Mouse (Mus musculus) heart, postnatal 4 days (tissue): ENCODE measurements at regions not wholly inside any gene's neighbourhood (a gene's known extent, or its start where the extent isn't known, plus 50 kb on each side); places are given as distances from the start of the nearest gene placed in this dataset.

ENCODE experiments used
- DNase-seq: peaks from one replicate; pipeline ENCODE4 v3.0.0; 2021

DNA sequence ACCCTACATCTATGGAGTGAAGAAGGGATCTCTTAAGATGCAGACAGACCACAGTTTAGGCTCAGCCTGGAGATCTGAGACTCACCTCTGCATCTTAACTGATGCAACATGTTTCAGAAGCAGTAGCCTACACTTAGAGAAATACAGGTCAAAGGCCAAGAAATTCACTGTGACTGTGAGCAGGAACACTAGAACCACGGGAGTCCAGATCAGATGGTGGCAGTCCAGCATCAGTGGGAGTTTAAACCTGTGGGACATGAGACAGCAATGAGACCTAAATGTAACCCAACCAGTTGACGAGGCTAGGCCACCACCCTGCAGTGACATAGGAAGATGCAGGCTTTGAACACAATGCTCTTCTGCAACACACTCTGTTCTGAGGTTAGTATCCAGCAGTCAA lies 511.1 kb upstream of the Mgmt start:
- DNase-seq = peak; percentile 0

DNA sequence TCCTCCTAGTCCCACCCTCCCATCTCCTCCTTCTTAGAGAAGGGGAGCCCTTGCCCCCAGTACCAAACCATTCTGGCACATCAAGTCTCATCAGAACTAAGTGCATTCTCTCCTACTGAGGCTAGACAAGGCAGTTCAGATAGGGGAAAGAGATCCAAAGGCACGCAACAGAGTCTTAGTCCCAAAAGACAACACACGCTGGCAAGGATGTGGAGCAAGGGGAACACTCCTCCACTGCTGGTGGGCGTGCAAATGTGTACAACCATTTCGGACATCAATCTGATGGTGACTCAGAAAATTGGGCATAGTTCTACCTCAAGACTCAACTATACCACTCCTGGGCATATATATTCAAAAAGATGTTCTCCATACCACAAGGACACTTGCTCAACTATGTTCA lies 506.7 kb upstream of the Mgmt start:
- DNase-seq = no peak

DNA sequence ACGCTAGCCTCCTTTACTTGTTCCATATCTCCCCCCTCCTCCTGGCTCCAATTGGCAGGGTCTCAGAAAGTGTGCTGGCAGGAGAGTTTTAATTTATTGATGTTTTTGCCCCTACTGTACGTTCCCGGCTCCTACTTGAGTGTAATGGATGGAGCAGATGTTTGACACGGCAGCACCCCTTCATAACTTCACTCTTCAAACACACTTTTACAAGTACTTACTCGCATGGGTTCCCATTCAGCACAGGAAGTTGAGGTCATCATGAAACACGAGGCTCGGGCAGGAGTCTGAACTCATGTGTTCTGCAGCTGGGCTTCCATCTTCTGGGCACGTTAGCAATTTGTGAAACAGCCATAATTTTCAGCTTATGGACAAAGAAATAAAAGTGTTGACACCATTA lies 504.3 kb upstream of the Mgmt start:
- DNase-seq = peak; percentile 28

DNA sequence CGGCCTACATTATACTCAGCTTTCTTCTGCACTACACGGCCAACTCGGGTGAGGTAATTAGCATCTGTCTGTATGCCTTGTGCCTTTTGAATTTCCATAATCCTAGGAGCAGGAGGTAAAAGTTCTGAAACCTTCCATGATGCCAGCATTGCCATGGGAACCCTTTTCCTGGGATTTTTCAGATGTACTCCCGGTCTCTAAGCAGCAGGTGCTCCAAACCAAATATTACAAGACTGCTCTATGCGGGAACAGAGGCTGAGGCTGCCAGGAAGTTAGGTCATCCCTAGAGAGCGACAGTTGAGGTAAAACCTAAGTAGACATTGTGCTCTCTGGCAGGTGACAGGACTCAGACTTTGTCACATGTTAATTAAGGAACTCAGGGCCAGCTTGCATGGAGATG lies 501.0 kb upstream of the Mgmt start:
- no peak for DNase-seq

DNA sequence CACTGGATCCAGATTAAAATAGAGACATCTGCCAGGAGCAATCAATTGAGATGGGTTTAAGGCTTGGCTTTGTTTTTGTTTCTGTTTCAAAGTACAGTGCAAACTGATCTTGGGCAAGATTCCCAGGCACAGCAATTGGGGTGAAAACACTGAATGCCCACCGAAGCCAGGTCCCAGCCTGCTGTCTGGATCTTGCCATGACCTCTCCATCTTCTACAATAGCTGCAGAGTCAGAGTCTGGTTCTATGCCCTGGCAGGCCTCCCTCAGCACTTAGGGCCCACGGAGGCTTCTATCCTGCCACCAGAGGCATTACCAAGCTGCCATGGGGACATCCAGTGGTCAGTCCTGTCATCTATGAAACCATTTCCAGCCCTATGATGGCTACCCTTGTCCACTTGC lies 498.6 kb upstream of the Mgmt start:
- no peak for DNase-seq

DNA sequence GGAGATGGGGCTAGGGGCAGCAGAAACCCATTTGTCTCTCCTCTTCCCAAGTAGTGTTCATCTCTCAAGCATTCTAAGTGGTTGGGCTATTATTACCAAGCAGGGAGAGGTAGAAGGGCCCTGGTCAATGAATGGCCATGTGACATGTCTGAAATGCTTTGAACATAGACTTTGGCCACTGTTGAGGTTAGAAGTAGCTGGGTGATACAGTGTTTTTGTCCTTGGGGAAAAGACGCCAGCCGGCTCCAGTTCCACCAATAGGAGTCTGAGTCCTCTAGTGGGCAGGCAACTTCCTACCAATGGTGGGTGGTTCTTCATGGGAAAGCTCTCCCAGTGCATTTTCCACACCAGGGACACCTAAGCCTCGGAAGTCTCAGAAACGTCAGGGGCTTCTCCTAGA lies 497.3 kb upstream of the Mgmt start:
- DNase-seq = no peak

DNA sequence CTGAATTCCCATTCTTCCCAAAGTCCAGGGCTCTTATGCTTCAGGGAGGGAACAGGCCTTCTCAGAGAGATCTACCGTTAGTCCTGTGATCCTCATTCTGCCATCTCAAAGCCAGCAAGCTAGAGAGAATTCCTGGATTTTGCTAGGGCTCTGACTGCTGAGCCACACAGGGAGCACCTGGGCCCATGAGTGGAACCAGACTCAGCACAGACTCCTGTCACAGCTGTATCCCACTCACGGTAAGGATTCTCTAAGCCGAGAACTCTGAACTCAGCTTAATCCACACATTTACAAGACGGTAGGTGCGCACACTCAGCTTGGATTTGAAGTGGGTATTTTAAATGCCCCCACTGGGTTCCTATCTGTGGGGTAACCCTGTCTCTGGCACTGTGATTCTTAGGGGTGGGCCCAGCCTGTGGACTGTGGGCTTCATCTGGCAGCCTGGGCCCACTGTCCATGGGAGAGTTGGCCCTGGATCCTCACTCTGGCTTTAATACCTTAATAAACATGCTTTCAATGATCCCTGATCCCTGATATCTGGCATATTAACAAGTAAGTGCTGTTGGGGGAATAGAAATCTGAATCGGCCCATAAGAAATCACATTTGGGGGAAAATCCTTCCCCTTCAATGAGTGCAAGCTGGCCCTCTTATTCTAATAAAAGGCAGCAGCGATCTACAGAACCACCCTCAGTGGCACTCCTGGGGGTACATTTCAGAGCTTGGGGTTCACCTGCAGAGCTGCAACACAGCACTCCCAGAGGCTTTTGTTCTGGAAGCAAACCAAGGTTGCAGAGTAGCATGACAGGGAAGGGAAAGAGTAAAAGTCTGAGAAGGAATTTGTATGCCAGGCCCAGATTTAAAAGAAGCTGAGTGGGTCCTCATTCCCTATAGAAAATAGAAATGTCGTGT lies 491.5 kb upstream of the Mgmt start:
- DNase-seq = no peak

DNA sequence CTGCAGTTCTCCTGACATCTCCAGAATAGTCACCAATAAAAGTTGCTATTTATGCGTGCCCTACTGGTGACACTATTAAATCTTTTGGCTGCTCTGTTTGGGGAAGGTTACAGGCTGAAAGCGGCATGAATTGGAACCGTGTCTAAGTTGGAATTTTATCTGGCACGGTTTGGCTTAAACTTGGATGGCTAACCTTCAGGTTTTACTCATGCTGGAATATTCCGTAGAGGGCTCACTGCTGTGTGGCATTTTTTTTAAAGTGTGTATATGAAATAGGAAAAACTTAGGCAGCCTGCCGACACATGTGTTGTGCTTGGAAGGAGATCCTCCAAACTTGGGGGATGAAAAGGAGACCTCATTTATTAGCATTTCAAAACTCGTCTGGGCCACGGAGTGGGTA lies 489.0 kb upstream of the Mgmt start:
- no peak for DNase-seq

DNA sequence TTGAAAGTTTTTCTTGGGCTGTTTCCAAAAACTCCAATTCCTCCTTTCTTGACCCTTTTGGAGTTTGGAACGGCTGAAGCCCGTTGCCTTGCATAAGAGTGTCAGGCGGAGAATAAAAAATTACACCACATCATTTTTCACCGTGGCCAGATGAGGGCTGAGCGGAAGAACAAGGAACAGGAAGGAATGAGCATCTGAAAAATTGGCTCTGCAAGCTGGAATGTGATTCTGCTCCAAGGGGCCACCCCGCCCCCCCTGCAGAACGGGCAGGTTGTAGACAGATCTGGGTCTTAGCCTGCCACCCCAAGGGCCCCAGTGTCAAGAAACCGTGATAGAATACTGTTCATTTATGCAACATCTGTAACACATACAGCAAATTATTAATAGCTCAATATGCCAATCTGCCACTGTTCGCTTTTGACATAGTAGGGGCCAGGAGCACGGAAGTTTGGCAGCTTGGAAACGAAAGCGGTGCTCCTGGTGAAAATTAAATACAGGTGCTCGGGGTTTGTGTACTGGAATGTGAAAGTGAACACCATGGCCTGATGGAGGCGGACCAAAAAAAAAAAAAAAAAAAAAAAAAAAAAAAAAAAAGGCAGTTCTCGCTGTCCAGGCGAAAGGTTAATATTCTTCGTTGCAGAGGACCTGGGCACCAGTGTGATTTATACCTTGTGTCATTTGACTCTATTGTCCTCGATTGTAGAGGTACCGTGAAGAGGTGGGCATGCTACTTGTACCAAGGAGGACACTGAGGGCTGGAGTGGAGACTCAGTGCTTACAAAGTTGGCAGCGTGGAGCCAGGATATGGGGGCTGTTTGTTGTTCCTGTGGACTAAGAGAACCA lies 487.9 kb upstream of the Mgmt start:
- DNase-seq = peak; percentile 46

DNA sequence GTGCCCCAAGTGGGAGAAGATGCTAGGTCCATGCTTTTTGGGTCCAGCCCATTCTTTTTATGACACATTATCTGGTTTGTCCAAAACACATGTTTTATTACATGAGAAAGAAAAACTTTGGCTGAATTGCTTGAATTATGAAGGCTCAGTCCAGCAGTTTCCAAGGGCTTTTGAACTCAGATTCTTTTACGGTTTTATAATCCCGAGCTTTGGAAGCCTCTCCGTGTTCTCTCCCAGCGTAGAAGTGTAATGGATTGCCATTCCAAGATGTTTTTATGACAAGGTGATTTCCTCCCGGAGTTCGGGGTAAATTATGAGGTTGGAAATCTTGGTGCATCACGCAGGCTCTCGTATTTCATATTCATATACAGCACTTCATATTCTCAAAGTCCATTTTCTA lies 479.6 kb upstream of the Mgmt start:
- DNase-seq = no peak

DNA sequence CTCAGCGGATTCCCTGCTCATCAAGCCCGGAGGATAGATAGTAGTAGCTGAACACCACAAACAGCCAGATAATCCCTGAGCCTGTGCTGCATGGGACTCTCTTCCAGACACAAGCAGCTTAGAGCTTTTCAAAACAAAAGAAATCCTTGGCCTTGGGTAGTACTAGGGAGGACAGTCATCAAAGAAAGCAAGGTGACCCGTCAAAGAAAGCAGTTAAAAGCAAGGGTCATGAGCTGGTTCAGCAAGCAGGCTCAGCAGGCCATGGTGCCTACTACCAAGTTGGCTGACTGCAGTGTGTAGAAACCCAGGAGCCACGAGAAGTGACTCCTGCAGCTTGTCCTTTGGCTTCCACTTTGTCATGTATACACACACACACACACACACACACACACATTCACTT lies 477.1 kb upstream of the Mgmt start:
- DNase-seq = no peak

DNA sequence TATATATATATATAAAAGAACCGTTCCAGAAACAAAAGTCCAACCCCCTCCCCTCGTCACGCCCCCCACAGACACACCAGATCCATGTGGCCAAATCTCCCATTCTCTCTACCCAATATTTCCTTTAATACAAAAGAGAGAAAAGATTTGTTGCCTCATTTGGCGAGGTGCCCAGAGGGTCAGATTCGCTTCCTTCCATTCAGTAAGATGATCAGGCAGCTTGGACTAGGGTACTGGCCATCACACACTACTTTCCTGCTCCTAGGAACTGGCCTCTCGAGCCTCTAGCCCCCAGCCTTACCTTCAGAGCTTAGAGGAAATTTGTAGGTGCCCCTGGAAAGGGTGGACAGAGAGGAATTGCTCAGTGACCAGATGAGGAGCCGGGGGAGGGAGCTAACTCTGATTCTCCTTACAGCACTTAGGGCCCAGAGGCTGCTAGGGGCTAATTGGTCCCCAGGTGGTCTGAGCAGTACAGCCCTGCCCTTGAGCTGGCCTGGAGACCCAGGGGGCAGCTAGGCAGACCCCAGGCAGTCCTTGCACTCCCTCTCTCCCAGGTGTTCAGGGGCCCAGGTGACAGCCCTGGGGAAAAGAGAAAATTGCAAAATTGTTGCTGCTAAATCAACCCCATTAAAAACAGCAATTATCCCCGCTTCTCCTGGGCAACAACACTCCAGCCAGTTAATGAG lies 470.4 kb upstream of the Mgmt start:
- peak; percentile 35 for DNase-seq

DNA sequence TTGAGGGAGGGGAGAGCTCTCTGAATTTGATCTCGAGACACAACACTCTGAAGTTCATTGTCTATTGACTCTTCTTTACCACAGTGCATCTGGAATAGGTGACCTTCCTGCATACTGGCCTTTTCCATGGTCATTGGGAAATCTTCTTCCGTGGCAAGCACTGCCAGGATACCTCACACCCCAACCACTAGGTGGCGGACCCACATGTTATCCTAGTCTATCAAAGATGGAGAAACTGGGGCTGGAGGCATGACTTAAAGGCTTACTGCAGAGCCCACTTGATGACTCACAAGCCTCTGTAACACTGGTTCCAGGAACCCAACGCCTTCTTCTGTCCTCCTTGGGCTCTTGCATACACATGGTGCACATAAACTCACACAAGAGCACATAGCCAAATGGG lies 467.2 kb upstream of the Mgmt start:
- no peak for DNase-seq

DNA sequence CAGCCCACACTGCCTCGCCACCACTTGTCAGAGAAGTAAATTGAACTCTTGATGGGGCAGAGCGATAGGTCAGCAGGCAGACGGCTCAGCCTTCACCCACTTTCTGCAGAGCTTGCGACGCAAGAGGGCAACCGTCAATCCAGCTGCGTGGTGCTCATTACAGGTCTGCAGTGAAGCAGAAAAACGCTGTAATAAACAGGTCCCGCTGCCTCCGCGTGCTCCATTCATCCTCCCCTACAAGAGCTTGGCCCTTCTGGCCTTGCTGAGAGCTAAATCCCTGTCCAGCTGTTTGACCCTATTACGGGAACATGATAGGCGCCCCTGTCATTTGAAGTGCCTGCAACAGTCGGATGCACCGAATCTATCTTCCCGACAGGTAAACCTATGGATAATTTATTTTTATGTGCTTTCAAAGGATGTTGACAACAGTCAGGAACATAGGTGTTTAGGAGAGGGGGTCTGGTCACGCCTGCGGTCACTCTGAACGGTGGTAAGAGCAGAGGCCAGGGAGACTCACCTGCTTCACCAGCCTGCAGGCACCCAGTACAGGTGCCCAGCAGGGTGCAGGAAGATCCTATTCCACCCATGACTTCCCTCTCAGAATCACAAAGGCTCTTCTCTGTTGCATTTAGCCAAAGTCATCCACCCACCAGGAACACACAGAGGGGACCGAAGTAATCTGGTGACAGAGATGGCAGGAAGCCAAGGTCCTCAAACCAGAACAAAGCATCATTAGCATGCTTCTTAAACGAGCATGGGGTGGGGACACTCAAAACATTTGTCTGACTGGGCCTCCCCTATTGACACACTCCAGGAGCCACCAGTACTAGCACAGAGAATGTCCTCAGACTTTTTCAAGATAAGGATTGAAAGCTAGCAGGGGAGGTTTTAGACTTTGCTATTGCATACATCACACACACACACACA lies 464.1 kb upstream of the Mgmt start:
- DNase-seq = peak; percentile 16

DNA sequence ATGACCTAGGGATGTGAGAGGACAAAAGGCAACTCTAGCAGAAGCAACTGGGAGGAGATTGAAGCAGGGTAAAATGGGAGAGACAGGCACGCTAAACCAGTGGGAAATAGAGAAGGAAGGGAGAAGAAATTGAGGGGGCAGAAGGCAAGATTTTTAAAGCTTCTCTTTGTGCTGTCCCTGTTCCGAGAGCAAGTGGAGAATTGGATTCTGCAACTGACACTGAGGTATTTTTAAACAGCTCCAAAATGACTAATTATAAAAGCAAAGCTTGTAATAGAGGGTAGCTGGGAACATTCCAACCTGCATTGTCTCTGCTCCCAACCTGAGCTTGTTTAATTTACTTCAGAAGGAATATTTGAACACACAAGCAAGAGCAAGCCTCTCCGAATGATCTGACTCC lies 460.7 kb upstream of the Mgmt start:
- DNase-seq = no peak

DNA sequence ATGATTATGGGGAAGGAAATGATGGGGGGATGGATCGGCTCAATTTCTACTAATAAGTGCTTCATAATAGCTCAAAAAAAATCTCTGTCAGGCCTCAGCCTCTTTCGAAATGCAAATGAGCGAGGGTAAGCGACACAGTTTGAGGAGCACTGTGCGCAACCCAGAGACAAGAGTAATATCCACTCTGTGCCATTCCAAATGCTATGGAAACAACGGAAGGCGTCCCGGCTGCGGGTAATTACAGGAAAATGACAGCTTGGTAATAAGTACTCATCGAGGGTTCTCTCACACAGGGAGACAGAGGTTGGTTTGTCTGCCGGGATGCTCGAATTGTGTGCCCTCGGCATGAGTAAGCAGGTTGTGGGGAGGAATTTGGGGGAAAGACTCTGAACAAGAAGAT lies 459.9 kb upstream of the Mgmt start:
- no peak for DNase-seq

DNA sequence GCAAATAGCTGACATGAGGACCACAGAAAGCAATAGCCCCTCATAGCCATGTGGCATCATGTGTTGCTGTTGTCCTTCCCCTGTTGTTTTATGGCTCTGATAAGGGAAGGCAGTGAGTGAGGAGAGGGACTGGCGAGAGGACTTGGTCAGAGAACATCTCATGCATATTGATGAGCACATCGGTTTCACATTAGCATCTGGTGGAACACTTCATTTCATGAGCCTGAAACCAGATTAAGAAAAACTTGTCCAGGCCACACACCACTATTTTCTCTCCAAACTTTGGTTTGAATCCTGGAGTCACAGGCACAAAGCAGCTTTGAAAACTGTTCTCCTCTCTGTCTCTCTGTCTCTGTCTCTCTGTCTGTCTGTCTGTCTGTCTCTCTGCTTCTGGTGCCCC lies 451.0 kb upstream of the Mgmt start:
- DNase-seq = no peak

DNA sequence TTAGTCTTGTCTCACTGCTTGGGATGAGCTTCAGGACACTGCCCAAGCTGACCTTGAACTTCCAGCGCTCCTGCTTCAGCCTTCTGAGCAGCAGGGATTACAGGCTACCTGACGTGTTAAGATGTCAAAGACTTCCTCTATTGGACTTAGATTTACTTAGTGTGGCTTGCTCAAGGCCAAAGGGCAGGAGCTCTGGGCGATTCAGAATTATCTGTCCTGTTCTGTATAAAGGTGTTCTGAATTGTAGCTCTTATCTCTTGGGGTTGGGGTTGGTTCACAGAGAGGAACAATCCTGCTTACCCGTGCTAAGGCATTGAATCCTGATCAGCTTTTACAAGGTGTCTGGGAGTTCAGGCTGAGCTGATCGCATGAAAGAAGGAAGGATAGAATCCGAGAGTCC lies 449.3 kb upstream of the Mgmt start:
- no peak for DNase-seq

DNA sequence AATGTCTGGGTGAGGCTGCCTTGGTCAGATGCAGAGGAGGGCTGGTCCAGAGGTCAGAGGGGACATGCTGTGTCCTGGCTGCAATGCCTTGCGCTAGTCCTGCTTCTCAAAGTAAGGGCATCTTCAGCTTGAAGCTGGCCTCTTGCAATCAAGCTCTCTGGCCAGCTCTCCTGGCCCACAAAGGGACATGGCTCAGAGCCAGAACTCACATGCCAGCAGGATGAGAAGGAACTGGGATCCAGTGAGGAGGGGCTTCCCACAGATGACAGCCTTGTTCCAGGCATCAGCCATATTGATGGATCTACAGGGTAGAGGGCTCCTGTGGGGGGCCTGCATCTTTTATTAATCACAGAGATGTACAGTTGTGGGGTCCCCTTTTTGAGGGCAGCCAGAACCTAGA lies 445.1 kb upstream of the Mgmt start:
- peak; percentile 61 for DNase-seq

DNA sequence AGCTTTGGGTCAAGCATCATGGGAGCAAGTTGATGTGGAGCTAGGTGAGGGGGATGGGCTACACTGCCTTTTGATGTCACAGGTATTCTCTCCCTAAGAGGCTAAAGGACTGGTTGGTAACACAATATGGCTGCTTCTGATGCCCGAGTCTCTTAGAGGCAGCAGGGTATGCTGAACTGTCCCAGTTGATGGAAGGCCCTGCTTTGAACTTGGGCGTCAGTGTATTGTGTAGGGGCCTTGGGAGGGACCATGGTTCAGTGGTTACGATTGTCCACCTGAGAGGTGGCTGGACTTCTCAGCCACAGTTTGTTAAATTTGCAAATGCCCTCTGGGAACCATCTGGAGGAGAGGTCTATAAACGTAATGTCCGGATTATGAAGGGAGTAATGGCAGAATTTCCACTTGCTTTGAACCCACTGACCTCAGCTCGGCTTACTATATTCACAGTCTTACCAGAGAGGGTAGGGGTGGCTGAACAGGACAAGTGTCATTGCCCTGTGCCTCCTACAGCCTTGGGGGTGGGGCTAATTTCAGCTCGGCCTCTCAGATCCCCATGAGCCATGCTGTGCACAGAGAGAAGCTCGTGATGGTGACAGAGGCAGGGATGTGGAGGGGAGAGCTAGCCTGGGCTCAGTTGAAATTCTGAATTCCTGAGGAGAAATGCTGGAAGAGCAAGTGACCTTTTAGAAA lies 442.6 kb upstream of the Mgmt start:
- DNase-seq = no peak

DNA sequence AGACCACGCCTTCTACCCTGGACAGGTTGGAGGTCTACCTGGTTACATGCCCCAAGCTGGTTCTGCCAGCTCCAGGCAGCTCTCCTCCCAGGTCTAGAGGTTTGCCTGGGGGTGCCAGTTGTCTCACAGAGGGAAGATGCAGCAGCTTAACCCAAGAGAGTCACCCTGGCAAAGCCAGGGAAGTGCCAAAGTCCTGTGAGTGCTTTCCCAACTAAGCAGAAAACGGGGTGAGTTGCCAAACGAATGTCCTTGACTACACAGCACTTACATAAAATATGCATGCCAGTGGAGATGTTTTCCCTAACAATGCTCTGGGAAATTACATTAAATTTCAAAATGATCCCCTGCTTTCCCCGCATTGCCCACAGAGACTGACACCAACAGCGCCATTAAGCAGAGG lies 441.9 kb upstream of the Mgmt start:
- DNase-seq = no peak

DNA sequence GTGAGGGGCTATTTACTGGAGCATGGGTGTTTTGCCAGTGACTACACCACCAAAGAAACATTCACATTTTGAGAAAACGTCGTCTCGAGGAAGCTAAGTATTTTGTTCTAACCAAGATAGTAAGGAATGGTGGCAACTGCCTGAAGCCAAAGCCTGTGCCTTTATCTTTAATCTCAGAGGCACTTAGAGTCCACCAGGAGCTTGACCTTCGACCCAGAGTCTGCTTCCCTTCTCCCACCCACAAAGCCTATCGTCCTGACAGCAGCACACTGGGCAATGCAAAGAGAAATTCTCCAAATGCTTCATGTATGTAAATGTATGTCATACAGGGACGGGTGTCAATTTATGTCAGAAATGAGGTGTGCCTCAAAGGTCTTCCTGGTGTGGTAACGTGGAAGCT lies 437.2 kb upstream of the Mgmt start:
- no peak for DNase-seq
